ENCODE assay signal across 10 mouse cellular contexts in genomic region chr17:83218189-83218588, GRCm38 (mm10). TPM values are rescaled to one million over a fixed set of nuclear protein-coding genes. Genes with fewer than 3 reads are reported as not detected.
DNase-seq lines count a peak whose midpoint lies in the region; ATAC-seq lines count a peak whose summit lies in the region.
"Had no signal": no experiment of that assay in that cellular context is flagged by ENCODE, and none has a peak within 500 bp of the region (broad histone marks: within the 10 kb centered on the region; RNA-seq: fewer than 3 reads in every experiment).

No protein-coding gene starts in this region.

- peak overlapping the region; percentile 100 for H3K9ac ChIP-seq in heart, embryonic 13.5 days
- H3K9ac ChIP-seq in forebrain, embryonic 11.5 days (ENCODE audit: low read length): no peak overlapping the region

- 12% methylated on average over 2 of the region's 2 CpGs for WGBS in heart, embryonic 13.5 days
- 21% methylated on average over 2 of the region's 2 CpGs for WGBS in forebrain, embryonic 11.5 days
- WGBS in limb, embryonic 10.5 days: 8% methylated on average over 2 of the region's 2 CpGs

- H3K9me3 ChIP-seq in heart, embryonic 13.5 days: no peaks in the 10 kb centered on the region
- no peaks in the 10 kb centered on the region for H3K9me3 ChIP-seq in forebrain, embryonic 11.5 days (ENCODE audit: control insufficient read depth, low read length)
- H3K9me3 ChIP-seq in limb, embryonic 10.5 days (replicated peaks): no peaks in the 10 kb centered on the region

- H3K4me2 ChIP-seq in heart, embryonic 13.5 days: peak overlapping the region; percentile 95
- H3K4me2 ChIP-seq in forebrain, embryonic 11.5 days (ENCODE audit: low read depth, low read length, severe bottlenecking): peak overlapping the region; percentile 19; the same call in 1 of the 2 replicates

- H3K27ac ChIP-seq in heart, embryonic 13.5 days (replicated peaks): peak overlapping the region; percentile 99
- no peak overlapping the region for H3K27ac ChIP-seq in forebrain, embryonic 11.5 days (ENCODE audit: low read depth, low read length)
- H3K27ac ChIP-seq in limb, embryonic 10.5 days: peak overlapping the region; percentile 95

- no peak for ATAC-seq in heart, embryonic 13.5 days (ENCODE audit: extremely low read depth, insufficient number of reproducible peaks, low FRiP score, low TSS enrichment)
- ATAC-seq in forebrain, embryonic 11.5 days (replicated peaks; ENCODE audit: low FRiP score): no peak
- ATAC-seq in CD4-positive, CD25-positive, alpha-beta regulatory T cell, adult 4 months: no peak

- H3K4me1 ChIP-seq in heart, embryonic 13.5 days: peaks cover 81% of the 10 kb centered on the region
- peaks cover 19% of the 10 kb centered on the region for H3K4me1 ChIP-seq in forebrain, embryonic 11.5 days (replicated peaks; ENCODE audit: control insufficient read depth, insufficient read depth, low read length)
- H3K4me1 ChIP-seq in limb, embryonic 10.5 days: peaks cover 93% of the 10 kb centered on the region

- H3K27me3 ChIP-seq in heart, embryonic 13.5 days (replicated peaks): no peaks in the 10 kb centered on the region
- no peaks in the 10 kb centered on the region for H3K27me3 ChIP-seq in forebrain, embryonic 11.5 days (ENCODE audit: control insufficient read depth, insufficient read depth, low read length)
- H3K27me3 ChIP-seq in limb, embryonic 10.5 days (ENCODE audit: low read depth, poor library complexity, severe bottlenecking): peaks cover 86% of the 10 kb centered on the region

- peaks cover 37% of the 10 kb centered on the region for H3K36me3 ChIP-seq in heart, embryonic 13.5 days
- H3K36me3 ChIP-seq in forebrain, embryonic 11.5 days (ENCODE audit: control insufficient read depth, insufficient read depth, low read length): no peaks in the 10 kb centered on the region
- peaks cover 52% of the 10 kb centered on the region for H3K36me3 ChIP-seq in limb, embryonic 10.5 days

- intact Hi-C loops in heart, postnatal 10 days (cut with DNase I): loop anchor here (5.0 kb wide), 1 partner anchor 106 kb away; no protein-coding TSS in a partner anchor

- no peak for DNase-seq in heart, postnatal 10 days
- DNase-seq in forebrain, embryonic 11.5 days (ENCODE audit: low spot score): no peak
- peak; percentile 48 for DNase-seq in limb, embryonic 10.5 days (ENCODE audit: low spot score)
- peak; percentile 36 for DNase-seq in neural tube, embryonic 10.5 days (ENCODE audit: extremely low spot score, low spot score)
- no peak for DNase-seq in layer of hippocampus, adult 8-10 months (ENCODE audit: low spot score in 2 of 2)
- no peak for DNase-seq in layer of hippocampus, adult 11-12 months (ENCODE audit: low spot score)
- DNase-seq: adrenal gland, postnatal 10 days had no signal

- peak overlapping the region; percentile 97 for H3K4me3 ChIP-seq in heart, embryonic 13.5 days
- peak overlapping the region; percentile 8; the same call in 1 of the 2 replicates for H3K4me3 ChIP-seq in forebrain, embryonic 11.5 days (ENCODE audit: low read depth, low read length)
- H3K4me3 ChIP-seq in limb, embryonic 10.5 days: peak overlapping the region; percentile 80
- H3K4me3 ChIP-seq: erythroblast, embryonic 14.5 days had no signal

RNA-seq across cellular contexts. Expression of gene Pkdcc, which starts 3.1 kb away (rescaled TPM):
- 10.1 and 11.1 TPM in 2 replicates for polyA plus RNA-seq in heart, embryonic 13.5 days (2015; fragmentation: Nextera tagmentation; extraction: Ambion mirVana)
- 10 to 100 TPM; 46.5 to 50.4 TPM for total RNA-seq in heart, postnatal 10 days (2021)
- polyA plus RNA-seq in forebrain, embryonic 11.5 days (2014; fragmentation: Nextera tagmentation; extraction: Ambion mirVana): 9.4 and 10.0 TPM in 2 replicates
- 32.4 and 34.8 TPM in 2 replicates for polyA plus RNA-seq in limb, embryonic 10.5 days (2016; fragmentation: Nextera tagmentation; extraction: Ambion mirVana)
- not detected for polyA plus RNA-seq in CD4-positive, CD25-positive, alpha-beta regulatory T cell, adult 4 months (2017; shearing (Covaris generic))
- total RNA-seq in layer of hippocampus, adult 8-10 months (2022): 10 to 100 TPM; 14.9 to 18.8 (median 17.3) TPM

Comparison
In these comparisons a context has a peak if more than half of its experiments do, and no peak if none do; other contexts are left out.
1. H3K4me3 ChIP-seq: peak in every context shown above with its lines; median percentile 97 in heart, embryonic 13.5 days; 80 in limb, embryonic 10.5 days; 8 in forebrain, embryonic 11.5 days.
2. DNase-seq: peak in limb, embryonic 10.5 days (single experiment) and neural tube, embryonic 10.5 days (single experiment); none in heart, postnatal 10 days (0 of 2), forebrain, embryonic 11.5 days (single experiment), layer of hippocampus, adult 8-10 months (0 of 2) and layer of hippocampus, adult 11-12 months (single experiment).